Mouse (Mus musculus) gastrocnemius, postnatal 4 days (tissue): ENCODE measurements around the gene Rftn1. TPM values are rescaled to one million over a fixed set of nuclear protein-coding genes. Genes with fewer than 3 reads are reported as not detected.
A peak's percentile ranks its signal among the peaks of the same experiment; 100 is the strongest.
"Not testable (repeated sequence)": the region's sequence is repeated elsewhere in the genome, so short reads cannot be mapped to it uniquely, and the experiment has no call there.

Experiments
- DNase-seq, 2 experiments: peaks; one replicate each; pipeline ENCODE4 v3.0.0; 2021 to 2022; ENCODE audit warnings: low spot score in 2 of 2, mixed read lengths in 2 of 2
- long read RNA-seq, 2 experiments: library from polyadenylated mRNA; stranded (forward); transcript quantifications; one replicate each; pipeline ENCODE4 v2.0.0; 2021
- total RNA-seq, 2 experiments: library from RNA; stranded (reverse); gene quantifications; 2 replicates each; pipeline ENCODE4 v1.2.3; 2021

Gene Rftn1
- total RNA-seq: 10 to 100 TPM; 36.2 to 42.7 TPM
- long read RNA-seq, experiment 1, full-length matches to known transcripts: 88 of 98 reads
- long read RNA-seq, experiment 1, partial matches to known transcripts: 4 of 98 reads
- long read RNA-seq, experiment 1, other reads (novel, unspliced or antisense): 6 of 98 reads
- long read RNA-seq, experiment 2, full-length matches to known transcripts: 86 of 100 reads
- long read RNA-seq, experiment 2, partial matches to known transcripts: 4 of 100 reads
- long read RNA-seq, experiment 2, other reads (novel, unspliced or antisense): 10 of 100 reads

GRCm38 (mm10) chr17:50190131-50191015 is at the start of gene Rftn1:
Gene Rftn1 (minus strand): TSS chr17:50190674.
- peak; percentile 36 to 70 for DNase-seq

DNA sequence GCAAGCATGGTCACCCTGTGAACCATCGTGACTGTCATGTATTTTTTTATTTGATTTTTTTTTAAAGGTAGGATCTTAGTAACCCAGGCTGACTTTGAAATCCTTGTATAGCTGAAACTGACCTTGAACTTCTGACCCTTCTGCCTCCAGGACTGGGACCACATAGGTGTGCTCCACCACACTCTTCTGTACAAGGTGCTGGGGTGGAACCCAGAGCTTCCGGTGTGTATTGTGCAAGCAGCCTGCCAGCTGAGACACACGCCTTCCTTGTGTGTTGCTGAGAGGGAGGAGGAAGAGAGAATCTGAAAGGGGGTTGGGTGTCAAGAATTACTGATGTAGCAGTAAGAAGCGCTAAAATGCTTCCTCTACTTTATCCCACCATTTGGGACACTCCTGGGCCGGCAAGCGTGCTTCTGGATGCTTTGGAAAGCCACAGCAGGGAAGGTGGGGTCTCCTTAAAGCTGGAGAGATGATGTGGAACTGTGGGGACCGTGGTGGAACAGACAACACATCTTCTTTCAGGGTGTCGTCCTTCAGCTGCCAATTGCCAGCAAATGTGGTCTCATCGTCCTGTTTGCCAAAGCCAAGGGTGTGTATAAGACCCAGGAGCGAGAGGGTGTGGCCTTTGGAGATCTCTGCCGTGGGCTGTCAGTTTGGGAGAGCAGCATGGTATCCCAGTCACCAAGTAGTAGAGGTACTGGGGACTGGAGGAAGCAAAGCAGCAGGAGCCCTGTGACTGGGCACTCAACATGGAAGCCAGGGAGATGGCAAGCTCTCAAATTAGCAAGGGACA is 47.5 kb upstream of the Rftn1 start:
- no peak for DNase-seq

GRCm38 (mm10) chr17:50237436-50237709 is 46.9 kb upstream of the Rftn1 start:
- peak; percentile 71 to 82 for DNase-seq

GRCm38 (mm10) chr17:50236702-50237435 is 46.4 kb upstream of the Rftn1 start:
- no peak for DNase-seq

DNA sequence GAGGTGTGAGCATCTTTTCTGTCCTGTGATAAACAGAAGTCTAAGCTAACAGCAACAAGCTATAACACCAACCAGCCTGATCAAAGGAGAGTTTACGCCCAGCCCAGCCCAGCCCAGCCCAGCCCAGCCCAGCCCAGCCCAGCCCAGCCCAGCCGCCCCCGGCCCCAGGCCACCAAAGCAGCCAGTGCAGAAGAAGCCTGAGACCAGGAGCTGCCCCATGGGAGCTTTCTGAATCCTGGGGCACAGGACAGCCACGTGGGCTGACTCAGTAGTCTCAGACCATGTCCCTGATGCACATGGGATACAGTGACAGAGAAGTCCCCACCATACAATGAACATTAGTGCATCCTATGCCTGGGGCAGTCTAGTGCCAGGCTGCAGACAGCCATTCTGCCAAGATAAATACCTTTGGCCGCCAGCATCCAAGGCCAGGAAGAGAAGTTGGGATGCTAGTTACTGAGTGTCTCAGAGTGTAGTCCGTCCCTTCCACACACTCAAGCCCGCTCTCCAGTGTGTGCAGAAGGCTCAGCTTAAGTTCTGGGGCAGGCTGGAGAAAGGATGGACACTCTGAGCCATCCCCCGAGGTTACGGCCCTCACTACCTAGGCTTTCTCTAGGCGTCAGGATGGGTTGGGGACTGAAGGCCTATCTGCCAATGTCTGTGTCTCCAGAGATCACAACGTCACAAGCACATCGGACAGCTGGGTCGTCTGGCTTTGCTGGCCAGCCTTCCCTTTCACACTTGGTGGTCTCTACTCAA is 45.6 kb upstream of the Rftn1 start:
- DNase-seq: no peak

GRCm38 (mm10) chr17:50233956-50234355 is 43.5 kb upstream of the Rftn1 start:
- no peak for DNase-seq

DNA sequence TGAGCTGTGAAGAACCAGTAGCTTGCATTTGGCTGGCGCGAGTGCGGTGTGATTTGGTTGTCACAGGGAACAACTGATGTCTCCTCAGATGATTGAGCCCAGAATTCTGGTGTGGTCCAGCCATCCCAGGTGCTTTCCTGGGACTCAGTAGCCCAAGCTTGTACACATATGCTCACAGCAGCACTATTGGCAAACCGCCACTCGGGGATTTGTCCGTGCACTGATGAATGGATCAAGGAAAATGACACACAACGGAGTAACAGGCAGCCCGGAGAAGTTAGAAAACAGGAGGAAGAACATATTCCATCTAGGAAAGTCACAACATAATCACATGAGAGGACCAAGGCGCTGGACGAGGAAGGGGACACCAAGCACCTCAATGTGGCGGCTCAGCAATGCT is 42.3 kb upstream of the Rftn1 start:
- DNase-seq: no peak

GRCm38 (mm10) chr17:50231206-50231605 is 40.7 kb upstream of the Rftn1 start:
- no peak for DNase-seq

GRCm38 (mm10) chr17:50229534-50229933 is 39.1 kb upstream of the Rftn1 start:
- DNase-seq: no peak

DNA sequence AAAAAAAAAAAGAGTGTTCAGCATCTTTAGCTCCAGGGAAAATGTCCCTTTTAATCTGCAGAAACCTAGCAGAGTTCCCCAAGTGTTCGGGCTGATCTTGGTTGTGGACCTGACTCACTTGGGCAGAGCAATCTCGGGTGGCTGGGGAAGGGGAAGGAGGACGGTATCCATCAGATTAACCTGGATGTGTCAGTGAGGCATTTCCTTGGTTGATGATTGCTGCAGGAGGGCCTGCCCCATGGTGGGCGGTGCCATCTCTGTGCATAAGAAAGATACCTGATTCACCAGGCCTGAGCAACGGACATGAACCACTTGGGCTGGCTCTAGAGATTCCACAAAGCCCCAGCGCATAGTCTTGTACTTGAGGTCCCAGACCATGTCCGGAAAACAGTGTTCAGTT is 36.9 kb upstream of the Rftn1 start:
- no peak for DNase-seq

GRCm38 (mm10) chr17:50224718-50225117 is 34.2 kb upstream of the Rftn1 start:
- no peak for DNase-seq

DNA sequence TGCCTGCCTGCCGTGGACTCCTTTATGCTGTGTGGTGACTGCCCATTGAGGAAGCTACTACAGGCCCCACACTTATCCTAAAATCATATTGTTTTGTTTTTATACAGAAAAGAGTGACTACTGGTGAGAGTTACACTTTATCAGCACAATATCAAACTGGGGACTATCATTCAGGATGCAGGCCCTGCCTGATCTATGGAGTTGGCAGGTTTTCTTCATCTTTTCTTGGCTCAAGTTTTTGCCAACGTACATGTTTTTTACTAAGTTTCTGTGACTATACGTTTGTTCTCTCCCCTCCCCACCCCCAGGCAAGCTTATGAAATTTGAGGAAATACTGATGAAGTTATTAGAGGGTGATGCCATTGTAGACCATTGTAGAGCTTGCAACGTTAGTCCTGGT is 27.5 kb upstream of the Rftn1 start:
- no peak for DNase-seq

GRCm38 (mm10) chr17:50215104-50215503 is 24.6 kb upstream of the Rftn1 start:
- DNase-seq: no peak

DNA sequence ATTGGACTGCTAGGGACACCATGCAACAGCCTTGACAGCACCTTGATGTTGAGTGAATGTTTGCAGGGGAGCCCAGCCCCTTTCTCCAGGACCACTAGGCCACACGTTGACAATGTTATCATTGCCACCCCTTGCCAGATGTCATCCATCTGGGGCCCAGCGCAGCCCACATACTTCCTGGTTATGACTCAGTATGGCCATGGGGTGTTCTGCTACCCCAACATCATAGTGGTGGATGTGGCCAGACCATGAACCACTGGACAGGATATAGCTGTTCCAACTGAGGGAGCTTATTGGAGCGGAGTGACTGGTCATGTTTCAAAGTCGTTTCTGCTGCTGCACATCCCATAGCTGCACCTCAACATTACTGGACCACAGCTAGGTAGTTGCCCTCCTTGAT is 22.6 kb upstream of the Rftn1 start:
- no peak for DNase-seq

- DNase-seq: no peak
These were observed 21.3 kb upstream of the Rftn1 start for GRCm38 (mm10) chr17:50211816-50212215.

GRCm38 (mm10) chr17:50209831-50210230 is 19.4 kb upstream of the Rftn1 start:
- no peak for DNase-seq

DNA sequence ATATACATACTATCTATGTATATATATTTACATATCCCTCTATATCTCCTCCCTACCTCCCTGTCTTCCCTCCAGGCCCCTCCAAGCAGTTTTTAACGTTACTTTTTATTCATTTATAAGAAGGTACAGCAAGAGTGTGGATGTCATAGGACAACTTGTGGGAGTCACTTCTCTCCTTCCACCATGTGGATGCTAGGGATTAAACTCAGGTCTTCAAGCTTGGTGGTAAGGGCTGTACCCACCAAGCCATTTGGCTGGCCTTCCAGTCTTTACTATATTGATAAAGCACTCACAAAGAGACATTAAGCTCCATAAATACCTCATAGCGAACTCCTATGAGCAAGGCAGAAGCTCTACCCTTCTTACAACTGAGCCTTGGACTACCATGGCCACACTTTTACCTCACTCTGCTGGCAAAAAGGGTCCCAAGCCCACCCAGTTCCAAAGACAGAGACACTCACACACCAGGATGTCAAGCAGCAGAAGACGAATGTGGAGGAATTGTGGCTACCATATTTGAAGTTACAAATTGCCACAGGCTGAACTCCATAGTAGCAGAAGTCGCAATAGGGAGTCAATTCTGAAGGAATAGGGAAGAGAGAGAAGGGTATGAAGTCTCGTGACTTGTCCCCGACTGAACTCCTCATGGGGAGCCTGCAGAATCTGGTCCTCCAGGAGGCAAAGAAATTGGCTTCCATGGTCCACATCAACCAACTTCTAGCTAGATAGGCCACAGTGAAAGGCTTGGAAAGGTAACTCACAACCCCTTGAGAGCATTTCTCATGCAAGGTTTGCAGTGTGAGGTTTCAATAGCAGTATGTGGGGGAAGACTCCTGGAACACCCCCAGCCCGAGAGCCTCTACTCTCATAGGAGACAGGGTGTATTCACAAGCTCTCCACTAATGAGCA is 17.9 kb upstream of the Rftn1 start:
- no peak for DNase-seq

DNA sequence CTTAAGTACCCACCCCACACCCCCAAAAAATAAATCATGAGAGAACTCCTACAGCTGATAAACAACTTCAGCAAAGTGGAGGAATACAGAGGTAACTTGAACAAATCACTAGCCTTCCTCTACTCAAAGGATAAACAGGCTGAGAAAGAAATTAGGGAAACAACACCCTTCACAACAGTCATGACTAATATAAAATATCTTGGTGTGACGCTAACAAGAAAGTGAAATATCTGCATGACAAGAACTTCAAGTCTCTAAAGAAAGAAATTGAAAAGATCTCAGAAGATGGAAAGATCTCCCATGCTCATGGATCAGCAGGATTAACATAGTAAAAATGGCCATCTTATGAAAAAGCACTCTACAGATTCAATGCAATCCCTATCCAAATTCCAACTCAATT is 15.8 kb upstream of the Rftn1 start:
- not testable (repeated sequence) for DNase-seq

- DNase-seq: not testable (repeated sequence)
These were observed 15.4 kb upstream of the Rftn1 start for GRCm38 (mm10) chr17:50205840-50206239.
